Mouse (Mus musculus) MEL (cell line): ENCODE data around the gene Foxn3. TPM values are rescaled to one million over a fixed set of nuclear protein-coding genes. Genes with fewer than 3 reads are reported as not detected.
A peak's percentile ranks its signal among the peaks of the same experiment; 100 is the strongest.

Experiments used
- DNase-seq: peaks from one replicate; pipeline ENCODE4 v3.0.0; 2011; ENCODE audit warnings: low read depth, low spot score
- H3K27ac ChIP-seq: 2 replicates; pipeline ENCODE4 v1.5.1; 2012; ENCODE audit warnings: low read depth, mild to moderate bottlenecking, control low read depth, low read length, moderate library complexity; ENCODE audit not compliant: control insufficient read depth
- H3K27me3 ChIP-seq, 2 experiments: fragments of 150-350 bp in 1 of 2; sonication (generic) in 1 of 2; 2 replicates each; pipeline ENCODE4 v1.6.1; 2012; ENCODE audit warnings: low read length in 2 of 2, mild to moderate bottlenecking in 2 of 2, improper control_type of control experiment in 1 of 2, moderate library complexity in 1 of 2; ENCODE audit not compliant: insufficient read depth in 2 of 2, control insufficient read depth in 1 of 2
- H3K36me3 ChIP-seq, 2 experiments: 2 replicates each; pipeline ENCODE4 v1.6.1; 2012 to 2014; ENCODE audit warnings: low read length in 2 of 2, improper control_type of control experiment in 1 of 2, inconsistent platforms in 1 of 2, mild to moderate bottlenecking in 1 of 2; ENCODE audit not compliant: insufficient read depth in 2 of 2, control insufficient read depth in 1 of 2
- H3K4me1 ChIP-seq, 2 experiments: fragments of 150-350 bp in 1 of 2; sonication (generic) in 1 of 2; 2 replicates each; pipeline ENCODE4 v1.6.1; 2012; ENCODE audit warnings: low read length in 2 of 2, improper control_type of control experiment in 1 of 2, mild to moderate bottlenecking in 1 of 2; ENCODE audit not compliant: insufficient read depth in 2 of 2, control insufficient read depth in 1 of 2
- H3K4me3 ChIP-seq, 2 experiments: fragments of 150-350 bp in 1 of 2; sonication (generic) in 1 of 2; 2 replicates each; pipeline ENCODE4 v1.5.1; 2012; ENCODE audit warnings: low read depth in 2 of 2, low read length in 2 of 2, mild to moderate bottlenecking in 2 of 2, moderate library complexity in 2 of 2, control low read depth in 1 of 2, improper control_type of control experiment in 1 of 2; ENCODE audit not compliant: control insufficient read depth in 1 of 2, insufficient read depth in 1 of 2
- H3K79me2 ChIP-seq: 2 replicates; pipeline ENCODE4 v1.6.1; 2012; ENCODE audit warnings: mild to moderate bottlenecking, low read length, moderate library complexity; ENCODE audit not compliant: control insufficient read depth, poor library complexity, insufficient read depth
- H3K9ac ChIP-seq: 2 replicates; pipeline ENCODE4 v1.6.1; 2012; ENCODE audit warnings: low read depth, mild to moderate bottlenecking, control low read depth, low read length, moderate library complexity; ENCODE audit not compliant: control insufficient read depth, poor library complexity, severe bottlenecking
- H3K9me3 ChIP-seq: fragments of 150-350 bp; sonication (generic); replicated peaks from 2 replicates; pipeline ENCODE4 v1.6.1; 2012; ENCODE audit warnings: mild to moderate bottlenecking, low read length, improper control_type of control experiment, moderate library complexity; ENCODE audit not compliant: insufficient read depth
- BHLHE40 ChIP-seq: IDR thresholded peaks from 2 replicates; pipeline ENCODE4 v1.6.1; 2012; ENCODE audit warnings: low read depth, mild to moderate bottlenecking, inconsistent platforms, low read length, improper control_type of control experiment, borderline replicate concordance
- CHD1 ChIP-seq: IDR thresholded peaks from 2 replicates; pipeline ENCODE4 v1.6.1; 2012; ENCODE audit warnings: low read depth, mild to moderate bottlenecking, inconsistent platforms, low read length, improper control_type of control experiment
- CHD2 ChIP-seq: IDR thresholded peaks from 2 replicates; pipeline ENCODE4 v1.6.1; 2011; ENCODE audit warnings: low read length, improper control_type of control experiment
- CTCF ChIP-seq, 3 experiments: IDR thresholded peaks in 2 of 3; conservative IDR thresholded peaks in 1 of 3; 2 replicates each; pipeline ENCODE4 v1.5.1; 2011 to 2012; ENCODE audit warnings: low read length in 3 of 3, low read depth in 2 of 3, mild to moderate bottlenecking in 2 of 3, improper control_type of control experiment in 1 of 3, inconsistent platforms in 1 of 3, mixed read lengths in 1 of 3, moderate library complexity in 1 of 3; ENCODE audit not compliant: control insufficient read depth in 1 of 3, insufficient read depth in 1 of 3, poor library complexity in 1 of 3, severe bottlenecking in 1 of 3
- E2F4 ChIP-seq: IDR thresholded peaks from 2 replicates; pipeline ENCODE4 v1.6.1; 2011; ENCODE audit warnings: low read depth, low read length, improper control_type of control experiment, borderline replicate concordance
- ELF1 ChIP-seq: IDR thresholded peaks from 2 replicates; pipeline ENCODE4 v1.6.1; 2014; ENCODE audit warnings: low read depth, mild to moderate bottlenecking, inconsistent platforms, low read length, improper control_type of control experiment, moderate library complexity
- EP300 ChIP-seq, 2 experiments: IDR thresholded peaks; 2 replicates each; pipeline ENCODE4 v1.6.1; 2011; ENCODE audit warnings: improper control_type of control experiment in 2 of 2, low read length in 2 of 2, low read depth in 1 of 2, mild to moderate bottlenecking in 1 of 2
- ETS1 ChIP-seq: IDR thresholded peaks from 2 replicates; pipeline ENCODE4 v1.6.1; 2012; ENCODE audit warnings: low read depth, mild to moderate bottlenecking, inconsistent platforms, low read length, improper control_type of control experiment, moderate library complexity
- JUND ChIP-seq: IDR thresholded peaks from 2 replicates; pipeline ENCODE4 v1.6.1; 2011; ENCODE audit warnings: low read depth, mild to moderate bottlenecking, improper control_type of control experiment, low read length
- KAT2A ChIP-seq: conservative IDR thresholded peaks from 2 replicates; pipeline ENCODE4 v1.6.1; 2012; ENCODE audit warnings: low read depth, low read length, improper control_type of control experiment, inconsistent platforms
- MAX ChIP-seq: IDR thresholded peaks from 2 replicates; pipeline ENCODE4 v1.6.1; 2011; ENCODE audit warnings: low read length, improper control_type of control experiment
- MAZ ChIP-seq: IDR thresholded peaks from 2 replicates; pipeline ENCODE4 v1.6.1; 2012; ENCODE audit warnings: low read depth, mild to moderate bottlenecking, inconsistent platforms, low read length, improper control_type of control experiment
- MXI1 ChIP-seq: IDR thresholded peaks from 2 replicates; pipeline ENCODE4 v1.6.1; 2011; ENCODE audit warnings: mild to moderate bottlenecking, low read depth, low read length, improper control_type of control experiment
- MYB ChIP-seq: IDR thresholded peaks from 2 replicates; pipeline ENCODE4 v1.6.1; 2011; ENCODE audit warnings: mild to moderate bottlenecking, low read depth, low read length, improper control_type of control experiment
- MYC ChIP-seq: IDR thresholded peaks from 2 replicates; pipeline ENCODE4 v1.6.1; 2011; ENCODE audit warnings: low read depth, mild to moderate bottlenecking, low read length, improper control_type of control experiment, moderate library complexity
- NELFE ChIP-seq: IDR thresholded peaks from 2 replicates; pipeline ENCODE4 v1.6.1; 2011; ENCODE audit warnings: low read depth, low read length, improper control_type of control experiment
- NRF1 ChIP-seq: IDR thresholded peaks from 2 replicates; pipeline ENCODE4 v1.6.1; 2014; ENCODE audit warnings: low read depth, mild to moderate bottlenecking, inconsistent platforms, low read length, improper control_type of control experiment, moderate library complexity; ENCODE audit not compliant: poor library complexity, insufficient read depth, severe bottlenecking
- POLR2A ChIP-seq, 2 experiments: IDR thresholded peaks; 2 replicates each; pipeline ENCODE4 v1.6.1; 2011 to 2012; ENCODE audit warnings: low read length in 2 of 2, mild to moderate bottlenecking in 2 of 2, control low read depth in 1 of 2, improper control_type of control experiment in 1 of 2, low read depth in 1 of 2, moderate library complexity in 1 of 2; ENCODE audit not compliant: control insufficient read depth in 1 of 2, insufficient read depth in 1 of 2, poor library complexity in 1 of 2
- POLR2AphosphoS5 ChIP-seq: IDR thresholded peaks from 2 replicates; pipeline ENCODE4 v1.6.1; 2012; ENCODE audit warnings: low read depth, borderline replicate concordance, mild to moderate bottlenecking, inconsistent platforms, low read length, moderate library complexity, mixed read lengths
- RAD21 ChIP-seq: IDR thresholded peaks from 2 replicates; pipeline ENCODE4 v1.6.1; 2011; ENCODE audit warnings: mild to moderate bottlenecking, low read depth, low read length, improper control_type of control experiment
- RCOR1 ChIP-seq: IDR thresholded peaks from 2 replicates; pipeline ENCODE4 v1.6.1; 2012; ENCODE audit warnings: low read depth, mild to moderate bottlenecking, inconsistent platforms, low read length, improper control_type of control experiment
- SIN3A ChIP-seq: IDR thresholded peaks from 2 replicates; pipeline ENCODE4 v1.6.1; 2012; ENCODE audit warnings: low read length, improper control_type of control experiment, inconsistent platforms
- SMC3 ChIP-seq: IDR thresholded peaks from 2 replicates; pipeline ENCODE4 v1.6.1; 2011; ENCODE audit warnings: low read depth, low read length, improper control_type of control experiment
- TAL1 ChIP-seq: IDR thresholded peaks from 2 replicates; pipeline ENCODE4 v1.6.1; 2012; ENCODE audit warnings: mild to moderate bottlenecking, inconsistent platforms, low read length, moderate library complexity, mixed read lengths
- TBP ChIP-seq: IDR thresholded peaks from 2 replicates; pipeline ENCODE4 v1.8.0; 2011; ENCODE audit warnings: low read depth, low read length, improper control_type of control experiment
- TCF12 ChIP-seq: IDR thresholded peaks from 2 replicates; pipeline ENCODE4 v1.6.1; 2014; ENCODE audit warnings: low read depth, mild to moderate bottlenecking, inconsistent platforms, low read length, improper control_type of control experiment, moderate library complexity
- UBTF ChIP-seq: IDR thresholded peaks from 2 replicates; pipeline ENCODE4 v1.6.1; 2012; ENCODE audit warnings: low read depth, mild to moderate bottlenecking, inconsistent platforms, low read length, improper control_type of control experiment, moderate library complexity, borderline replicate concordance; ENCODE audit not compliant: insufficient read depth
- USF1 ChIP-seq: IDR thresholded peaks from 2 replicates; pipeline ENCODE4 v1.6.1; 2014; ENCODE audit warnings: low read depth, mild to moderate bottlenecking, inconsistent platforms, low read length, improper control_type of control experiment, moderate library complexity
- USF2 ChIP-seq, 2 experiments: IDR thresholded peaks; 2 replicates each; pipeline ENCODE4 v1.6.1; 2011 to 2012; ENCODE audit warnings: improper control_type of control experiment in 2 of 2, low read length in 2 of 2, borderline replicate concordance in 1 of 2, inconsistent platforms in 1 of 2, low read depth in 1 of 2, mild to moderate bottlenecking in 1 of 2; ENCODE audit not compliant: insufficient read depth in 1 of 2
- ZC3H11A ChIP-seq: IDR thresholded peaks from 2 replicates; pipeline ENCODE4 v1.6.1; 2012; ENCODE audit warnings: low read depth, mild to moderate bottlenecking, inconsistent platforms, low read length, improper control_type of control experiment
- polyA plus RNA-seq, 2 experiments: library from polyadenylated mRNA; stranded (reverse) in 1 of 2; unstranded in 1 of 2; fragments of >175 nt in 1 of 2; fragments of >200 nt in 1 of 2; gene quantifications; 2 replicates each; pipeline versions ENCODE4 v1.2.1 to v1.2.4; 2012; ENCODE audit warnings: low replicate concordance in 2 of 2, low read depth in 1 of 2; ENCODE audit not compliant: insufficient read length in 2 of 2, insufficient read depth in 1 of 2, missing spikeins in 1 of 2
- total RNA-seq: library from RNA; depleted of rRNA; stranded (reverse); fragments of 300-350 nt; gene quantifications from 2 replicates; pipeline ENCODE4 v1.2.3, GENCODE M21; 2012

The Foxn3 gene
- total and polyA plus RNA-seq, 3 experiments: 15.5 to 22.8 TPM; not detected in 1

DNA sequence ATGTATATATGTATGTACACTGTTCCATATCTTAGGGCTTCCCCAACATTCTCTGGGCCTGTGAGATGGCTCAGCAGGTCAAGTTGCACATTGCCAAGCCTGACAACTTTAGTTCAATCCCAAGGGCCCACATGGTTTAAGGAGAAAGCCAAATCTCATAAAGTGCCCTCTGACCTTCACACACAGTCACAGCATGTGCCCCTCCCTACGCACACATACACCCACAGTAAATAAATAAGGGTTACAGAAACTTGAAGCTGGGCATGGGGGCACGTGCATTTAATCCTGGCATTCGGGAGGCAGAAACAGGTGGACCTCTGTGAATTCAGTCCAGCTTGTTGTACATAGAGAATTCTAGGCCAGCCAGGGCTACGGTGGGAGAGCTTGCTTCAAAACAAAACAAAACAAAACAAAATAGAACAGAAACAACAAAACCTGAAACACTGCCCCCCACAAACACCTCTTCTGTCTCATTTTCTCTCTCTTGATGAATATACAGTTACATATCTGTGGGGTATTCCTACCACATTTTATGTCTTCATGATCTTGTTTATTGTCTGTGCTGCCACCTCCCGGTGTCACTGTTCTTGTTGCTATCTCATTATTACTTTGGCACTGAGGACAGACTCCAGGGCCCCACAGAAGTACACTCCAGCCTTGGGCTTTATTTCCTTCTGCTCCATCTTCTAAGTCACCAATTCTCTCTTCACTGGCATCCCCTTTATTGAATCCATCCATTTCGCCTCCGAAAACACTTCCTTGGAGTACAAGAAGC, 19.8 kb downstream of the Foxn3 start:
- no peaks in the 10 kb centered on the region for H3K27me3 ChIP-seq

DNA sequence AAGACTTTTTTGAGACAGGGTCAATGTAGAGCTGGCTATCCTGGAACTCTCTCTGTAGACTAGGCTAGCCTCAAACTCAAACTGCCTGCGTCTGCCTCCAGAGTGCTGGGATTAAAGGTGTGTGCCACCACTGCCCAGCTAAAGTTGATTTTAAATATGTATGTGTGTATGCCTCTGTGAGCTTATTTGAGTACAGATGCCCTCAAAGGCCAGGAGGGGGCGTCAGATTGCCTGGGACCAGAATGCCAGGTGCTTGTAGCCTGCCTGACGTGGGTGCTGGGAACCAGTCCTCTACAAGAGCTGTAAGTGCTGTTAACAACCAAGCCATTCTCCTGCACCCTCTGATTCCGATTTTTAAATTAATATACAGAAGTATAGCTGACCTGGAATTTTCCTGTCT, 23.2 kb downstream of the Foxn3 start:
- Histone ChIP-seq H3K9me3 (no peaks in the 10 kb centered on the region), H3K4me3 (no peak overlapping the region), H3K79me2 (no peaks in the 10 kb centered on the region), H3K36me3 (peaks cover 0 to 8% of the 10 kb centered on the region in 2 experiments; a peak in 2 of 4 replicates), H3K27me3 (no peaks in the 10 kb centered on the region), H3K4me1 (no peaks in the 10 kb centered on the region), H3K27ac (no peak overlapping the region), H3K9ac (no peak overlapping the region)
- no peak for TF ChIP-seq USF2 (IDR thresholded peaks at IDR 0.05; ENCODE audit: borderline replicate concordance in 1 of 2, insufficient read depth in 1 of 2, low read depth in 1 of 2, low read length in 2 of 2)
- no peak for TF ChIP-seq TAL1
- peak; percentile 22 to 43 (median 36); a peak in 4 of 6 replicates for TF ChIP-seq CTCF (IDR thresholded peaks at IDR 0.05 in 2 of 3, conservative IDR thresholded peaks at IDR 0.05 in 1 of 3; ENCODE audit: control insufficient read depth in 1 of 3, insufficient read depth in 1 of 3, low read depth in 2 of 3, low read length in 3 of 3, poor library complexity in 1 of 3, severe bottlenecking in 1 of 3)
- TF ChIP-seq ETS1: no peak
- TF ChIP-seq RAD21: peak; percentile 20
- no peak for TF ChIP-seq BHLHE40
- TF ChIP-seq CHD1: no peak
- TF ChIP-seq TBP: no peak
- no peak for TF ChIP-seq MAZ
- no peak for TF ChIP-seq TCF12
- TF ChIP-seq KAT2A: no peak
- no peak for TF ChIP-seq NELFE
- TF ChIP-seq SMC3: peak; percentile 23
- TF ChIP-seq SIN3A: no peak
- no peak for TF ChIP-seq E2F4
- TF ChIP-seq CHD2: no peak
- no peak for TF ChIP-seq JUND
- no peak for TF ChIP-seq UBTF
- TF ChIP-seq ZC3H11A: no peak
- no peak for TF ChIP-seq ELF1
- TF ChIP-seq MYC: no peak
- TF ChIP-seq POLR2AphosphoS5: no peak
- DNase-seq: peak; percentile 34

More for the DNA sequence above, 19.8 kb downstream of the Foxn3 start:
- DNase-seq: no peak
- H3K79me2 ChIP-seq: peaks cover 4% of the 10 kb centered on the region
- H3K27ac ChIP-seq: no peak overlapping the region
- no peak overlapping the region for H3K4me3 ChIP-seq
- peaks cover 0 to 7% of the 10 kb centered on the region in 2 experiments; a peak in 3 of 4 replicates for H3K36me3 ChIP-seq
- H3K4me1 ChIP-seq: no peaks in the 10 kb centered on the region
- no peak overlapping the region for H3K9ac ChIP-seq
- H3K9me3 ChIP-seq: no peaks in the 10 kb centered on the region
- no peak for TF ChIP-seq RCOR1
- no peak for TF ChIP-seq POLR2A (IDR thresholded peaks at IDR 0.05; ENCODE audit: control insufficient read depth in 1 of 2, insufficient read depth in 1 of 2, low read depth in 1 of 2, low read length in 2 of 2, poor library complexity in 1 of 2)
- no peak for TF ChIP-seq MYB
- TF ChIP-seq NELFE: no peak
- no peak for TF ChIP-seq MAX
- no peak for TF ChIP-seq MXI1
- TF ChIP-seq TAL1: no peak
- no peak for TF ChIP-seq NRF1
- TF ChIP-seq ELF1: no peak
- TF ChIP-seq E2F4: no peak
- TF ChIP-seq EP300 (IDR thresholded peaks at IDR 0.05; ENCODE audit: low read depth in 1 of 2, low read length in 2 of 2): no peak
- TF ChIP-seq USF2 (IDR thresholded peaks at IDR 0.05; ENCODE audit: borderline replicate concordance in 1 of 2, insufficient read depth in 1 of 2, low read depth in 1 of 2, low read length in 2 of 2): no peak
- no peak for TF ChIP-seq RAD21
- no peak for TF ChIP-seq USF1
